Mouse (Mus musculus): Measurements from ENCODE around the gene Zfp148.

Zfp148 gene

DNA sequence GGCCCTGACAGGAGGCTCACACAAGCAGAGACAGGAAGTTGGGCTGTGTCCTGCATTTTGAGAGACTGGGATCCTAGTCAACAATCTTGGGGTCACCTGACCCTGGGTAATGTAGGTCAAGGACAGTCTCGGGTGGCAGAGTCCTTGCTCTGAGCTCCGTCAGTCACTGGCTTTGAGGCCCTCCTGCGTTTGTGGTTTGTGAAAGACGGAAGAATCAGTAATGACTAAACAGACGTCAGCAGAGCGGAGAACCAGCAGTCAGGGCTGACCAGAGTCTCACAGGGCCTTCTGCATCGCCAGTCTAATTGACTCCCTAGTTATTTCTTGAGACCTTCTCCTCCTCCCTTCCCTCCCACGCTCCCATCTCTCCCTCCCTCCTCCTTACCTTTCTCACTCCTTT is 150.5 kb downstream of the Zfp148 start:
- DNase-seq (ENCODE audit: low spot score in 2 of 2): no peak

DNA sequence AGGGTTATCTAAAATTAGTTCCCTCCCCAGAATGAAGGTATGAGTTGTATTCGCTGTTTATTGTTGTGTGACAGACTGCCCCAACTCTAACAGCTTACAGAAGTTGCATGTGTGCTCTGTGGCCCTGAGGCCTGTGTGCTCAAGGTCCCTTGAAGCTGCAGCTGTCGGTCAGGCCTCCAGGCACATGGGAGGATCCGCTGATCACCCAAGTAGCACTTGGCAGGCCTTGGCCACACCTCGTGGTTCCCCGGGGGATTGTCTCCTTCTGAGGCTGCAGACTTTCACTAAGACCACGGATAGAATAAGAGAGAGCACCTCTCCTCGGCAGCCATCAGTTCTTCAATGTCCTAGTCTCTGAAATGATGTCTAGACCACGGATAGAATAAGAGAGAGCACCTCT is 155.8 kb downstream of the Zfp148 start:
- no peak for DNase-seq (ENCODE audit: low spot score in 2 of 2)

DNA sequence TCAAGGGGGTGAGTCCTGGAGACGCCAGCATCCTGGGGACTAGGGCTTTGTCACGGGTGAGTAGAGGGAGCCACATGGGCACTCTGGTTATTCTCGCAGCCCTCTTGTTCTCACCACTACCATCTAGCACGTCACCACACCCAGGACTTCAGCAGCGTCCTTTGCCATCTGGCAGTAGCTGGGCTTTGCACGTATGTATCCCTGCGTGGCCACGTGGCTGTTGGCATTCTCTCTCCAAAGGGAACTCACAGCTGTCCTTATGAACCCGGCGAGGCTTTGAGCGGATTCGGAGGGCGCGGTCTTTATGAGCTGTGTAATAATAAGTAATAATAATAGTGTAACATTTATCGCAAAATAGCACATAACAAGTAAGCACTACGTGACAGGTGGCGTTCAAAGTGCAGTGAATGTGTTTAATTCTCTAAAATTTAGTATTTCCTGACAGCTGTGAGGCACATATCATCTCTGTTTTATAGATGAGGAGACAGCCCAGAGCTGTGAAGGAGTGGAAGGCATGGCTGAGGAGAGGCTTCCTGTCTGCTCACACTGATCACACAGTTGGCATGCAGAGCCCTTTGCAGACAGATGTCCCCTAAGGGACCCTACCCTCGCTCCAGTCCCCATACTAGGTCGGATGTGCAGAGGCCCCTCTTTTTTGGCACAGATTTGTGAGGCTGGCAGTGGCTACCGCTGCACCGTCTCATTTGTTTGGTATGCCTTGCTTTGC is 157.0 kb downstream of the Zfp148 start:
- DNase-seq (ENCODE audit: low spot score in 2 of 2): no peak

DNA sequence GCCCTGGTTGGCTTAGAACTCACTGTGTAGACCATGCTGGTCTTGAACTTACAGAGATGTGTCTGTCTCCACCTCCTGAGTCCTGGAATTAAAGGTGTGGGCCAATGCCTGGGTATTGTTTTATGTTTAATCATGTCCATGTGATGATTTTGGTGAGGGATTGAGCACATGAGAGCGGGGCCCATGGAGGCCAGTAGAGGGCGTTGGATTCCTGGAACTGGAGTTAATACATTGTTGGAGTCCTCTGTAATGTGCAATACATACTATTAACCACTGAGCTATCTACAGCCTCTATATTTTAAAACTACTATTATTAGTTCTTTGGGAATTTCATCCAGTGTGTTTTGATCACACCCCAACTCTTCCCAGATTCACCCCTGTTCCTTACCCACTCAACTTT is 163.7 kb downstream of the Zfp148 start:
- no peak for DNase-seq (ENCODE audit: low spot score in 2 of 2)

DNA sequence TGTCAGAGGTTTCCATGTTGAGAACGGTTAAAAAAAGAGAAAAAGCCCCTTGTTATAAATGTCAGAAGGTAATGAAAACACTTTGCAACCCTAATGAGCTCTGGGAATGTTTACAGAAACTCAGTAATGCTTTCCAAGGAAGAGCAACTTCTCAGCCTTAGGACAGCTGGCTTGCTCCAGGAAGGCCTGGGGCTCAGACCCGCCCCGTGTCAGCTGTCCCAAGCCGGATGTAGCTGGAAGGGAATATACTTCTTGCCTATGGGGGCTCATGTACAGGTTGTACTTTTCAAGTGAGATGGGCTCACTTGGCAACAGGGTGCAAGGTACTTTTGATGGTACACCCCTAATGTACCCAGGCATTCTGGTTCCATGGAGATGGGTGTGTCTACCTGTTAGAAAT is 164.9 kb downstream of the Zfp148 start:
- no peak for DNase-seq (ENCODE audit: low spot score in 2 of 2)

DNA sequence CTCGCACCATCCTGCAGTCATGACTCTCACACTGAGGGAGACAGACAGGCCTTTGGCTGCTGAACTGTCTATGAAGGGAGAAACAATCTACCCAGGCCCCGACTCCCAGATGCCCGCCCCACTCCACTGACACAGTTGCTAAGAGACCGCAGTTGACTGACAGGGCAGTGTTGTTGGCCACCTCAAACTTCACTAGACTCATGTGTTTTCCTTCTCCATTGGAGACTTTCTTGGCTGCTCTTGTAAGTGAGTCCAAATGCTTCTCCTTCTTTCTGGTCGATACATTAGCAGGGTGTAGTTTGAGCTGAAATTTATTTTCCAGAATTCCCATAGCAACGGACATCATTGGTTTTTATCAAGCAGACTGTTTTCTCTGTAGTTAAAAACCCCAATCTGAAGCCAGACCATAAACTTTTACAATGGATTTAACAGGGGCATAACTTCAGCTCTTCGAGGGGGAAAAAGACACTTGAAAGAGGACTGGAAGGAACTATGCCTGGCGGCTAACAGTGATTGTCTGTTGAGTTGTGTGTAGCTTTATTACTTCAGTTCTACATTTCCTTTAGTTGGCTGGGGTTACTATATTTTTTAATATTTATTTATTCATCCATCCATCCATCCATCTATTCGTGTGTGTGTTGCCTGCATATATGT is 173.2 kb downstream of the Zfp148 start:
- DNase-seq (ENCODE audit: low spot score in 2 of 2): no peak
